Mouse (Mus musculus): ENCODE measurements around the gene Olfr317. TPM values are rescaled to one million over a fixed set of nuclear protein-coding genes. Genes with fewer than 3 reads are reported as not detected.

Gene Olfr317
- polyA plus RNA-seq (2012; rRNA removed; ENCODE audit: low replicate concordance) = not detected in 2 replicates

GRCm38 (mm10) chr11:58738792-58739262 is at the start of gene Olfr317:
Olfr317 (minus strand) TSS chr11:58739212.

DNA sequence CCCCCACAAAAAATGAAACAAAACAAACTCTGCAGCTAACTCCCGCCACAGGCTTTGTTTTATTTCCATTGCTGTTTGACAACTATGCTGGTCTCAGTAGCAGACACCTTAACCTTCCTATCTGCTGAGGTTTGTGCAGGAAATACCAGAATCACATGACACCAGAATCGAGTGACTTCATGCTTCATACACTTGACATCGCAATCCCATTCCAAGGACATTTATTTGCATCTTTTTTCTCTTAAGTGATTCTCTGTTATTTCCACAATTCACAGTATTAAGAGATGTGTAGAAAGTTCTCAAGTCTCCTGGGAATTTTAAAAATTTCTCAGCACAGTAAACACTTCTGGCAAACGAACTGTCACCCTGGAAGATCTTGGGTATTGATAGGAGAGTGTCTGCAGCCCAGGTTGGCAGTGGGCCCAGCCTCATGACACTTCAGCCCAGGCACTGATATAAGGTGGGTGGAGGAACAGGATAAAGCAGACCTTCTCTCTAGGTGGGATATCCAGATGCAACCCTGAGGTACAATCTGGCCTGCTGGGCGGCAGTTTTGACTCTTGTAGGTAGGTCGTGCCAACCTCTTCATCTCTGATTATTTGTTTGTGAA is 43.6 kb upstream of the Olfr317 start, which contains the start of gene Olfr314:
Gene Olfr314 (plus strand): TSS at position 473 of the 610 bp plus-strand sequence.

DNA sequence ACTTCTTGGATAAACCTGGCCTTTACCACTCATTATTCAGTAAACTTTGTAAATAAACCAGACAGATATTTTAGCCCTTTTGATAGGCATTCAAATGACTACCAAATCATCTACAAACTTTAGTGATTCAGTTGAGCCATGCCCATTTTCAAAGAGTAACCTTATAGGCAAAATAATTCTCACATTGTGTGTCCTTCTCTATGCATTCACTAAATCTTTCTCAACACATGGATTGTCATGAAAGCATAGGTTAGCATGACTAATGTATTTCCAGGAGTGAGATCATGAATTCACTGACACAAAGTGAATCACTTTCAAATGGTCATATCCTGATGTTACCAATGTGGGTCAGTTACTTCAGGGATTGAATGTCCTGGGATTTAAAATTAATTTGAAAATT is 33.9 kb upstream of the Olfr317 start, which contains the start of gene Olfr315:
Gene Olfr315 (plus strand): TSS at position 301 of the 400 bp plus-strand sequence.

GRCm38 (mm10) chr11:58752434-58752833 is 13.4 kb upstream of the Olfr317 start, which contains the start of gene Olfr316:
Olfr316 (plus strand) TSS chr11:58752734.

DNA sequence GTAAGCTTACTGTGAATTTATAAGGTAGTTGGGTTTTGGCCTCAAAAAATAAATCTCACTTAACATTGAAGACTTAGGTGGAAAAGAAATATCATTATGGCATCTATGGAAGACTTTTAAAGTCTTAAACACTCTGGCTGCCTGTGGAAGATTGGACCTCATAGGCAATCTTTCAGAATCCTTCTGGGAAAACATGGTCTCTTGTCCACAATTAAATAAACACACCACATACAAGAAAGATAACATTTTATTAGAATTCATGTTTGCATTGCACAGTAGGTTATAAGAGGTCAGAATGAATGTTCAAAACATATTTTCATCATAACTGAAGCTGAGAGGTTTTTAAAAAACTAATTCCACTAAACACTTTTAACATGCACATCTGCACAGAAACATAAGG is 15.1 kb downstream of the Olfr317 start, which contains the start of gene Olfr318:
Gene Olfr318 (minus strand): TSS at position 101 of the 400 bp plus-strand sequence.

DNA sequence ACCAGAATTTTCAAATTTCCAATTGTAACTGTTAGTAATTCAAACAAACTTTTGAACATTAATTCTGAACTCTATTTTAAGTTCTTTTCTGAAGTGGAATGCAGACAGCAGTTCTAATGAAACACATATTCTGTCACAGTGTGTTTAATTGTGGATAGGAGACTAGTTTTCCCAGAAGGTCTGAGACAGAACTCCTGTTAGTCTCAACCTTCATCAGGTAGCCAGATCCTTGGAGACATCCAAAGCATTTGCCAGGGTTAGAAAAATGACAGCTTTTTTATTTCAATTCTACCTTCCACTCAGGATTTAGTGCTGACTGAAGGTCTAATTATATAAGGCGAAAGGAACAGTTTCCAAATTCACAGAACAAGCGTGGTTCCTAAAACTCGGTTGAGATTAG is 40.1 kb downstream of the Olfr317 start, which contains the start of gene Olfr319:
Gene Olfr319 (plus strand): TSS at position 301 of the 400 bp plus-strand sequence.

Other genes with a start within 250 kb of the Olfr317 start
- not detected in 2 replicates for gene Olfr332, start 246.7 kb downstream of the Olfr317 start, polyA plus RNA-seq (2012; rRNA removed; ENCODE audit: low replicate concordance)
- gene Olfr331, start 236.6 kb downstream of the Olfr317 start, polyA plus RNA-seq (2012; rRNA removed; ENCODE audit: low replicate concordance) = not detected in 2 replicates
- not detected in 2 replicates for gene Olfr330, start 204.4 kb downstream of the Olfr317 start, polyA plus RNA-seq (2012; rRNA removed; ENCODE audit: low replicate concordance)
- not detected in 2 replicates for gene Olfr329-ps, start 192.8 kb downstream of the Olfr317 start, polyA plus RNA-seq (2012; rRNA removed; ENCODE audit: low replicate concordance)
- not detected in 2 replicates for gene Olfr328, start 183.6 kb downstream of the Olfr317 start, polyA plus RNA-seq (2012; rRNA removed; ENCODE audit: low replicate concordance)
- 0.18 TPM in 1 of 2 replicates, not detected in the other for gene Olfr224, start 168.7 kb downstream of the Olfr317 start, polyA plus RNA-seq (2012; rRNA removed; ENCODE audit: low replicate concordance)
- gene Olfr325, start 161.5 kb downstream of the Olfr317 start, polyA plus RNA-seq (2012; rRNA removed; ENCODE audit: low replicate concordance) = not detected in 2 replicates
- gene Olfr324, start 144.1 kb downstream of the Olfr317 start, polyA plus RNA-seq (2012; rRNA removed; ENCODE audit: low replicate concordance) = not detected in 2 replicates
- gene 2210407C18Rik, start 123.1 kb downstream of the Olfr317 start, polyA plus RNA-seq (2012; rRNA removed; ENCODE audit: low replicate concordance) = 1.3 TPM in 1 of 2 replicates, not detected in the other
- gene Olfr323, start 108.7 kb downstream of the Olfr317 start, polyA plus RNA-seq (2012; rRNA removed; ENCODE audit: low replicate concordance) = not detected in 2 replicates
- 0.17 TPM in 1 of 2 replicates, not detected in the other for gene Trim58, start 98.7 kb downstream of the Olfr317 start, polyA plus RNA-seq (2012; rRNA removed; ENCODE audit: low replicate concordance)
- gene Olfr322, start 80.4 kb downstream of the Olfr317 start, polyA plus RNA-seq (2012; rRNA removed; ENCODE audit: low replicate concordance) = not detected in 2 replicates
- not detected in 2 replicates for gene Olfr320, start 58.1 kb downstream of the Olfr317 start, polyA plus RNA-seq (2012; rRNA removed; ENCODE audit: low replicate concordance)
- not detected in 2 replicates for gene Olfr319, start 40.0 kb downstream of the Olfr317 start, polyA plus RNA-seq (2012; rRNA removed; ENCODE audit: low replicate concordance)
- gene Olfr318, start 15.2 kb downstream of the Olfr317 start, polyA plus RNA-seq (2012; rRNA removed; ENCODE audit: low replicate concordance) = not detected in 2 replicates
- not detected in 2 replicates for gene Olfr316, start 13.5 kb upstream of the Olfr317 start, polyA plus RNA-seq (2012; rRNA removed; ENCODE audit: low replicate concordance)
- gene Olfr315, start 34.0 kb upstream of the Olfr317 start, polyA plus RNA-seq (2012; rRNA removed; ENCODE audit: low replicate concordance) = not detected in 2 replicates
- not detected in 2 replicates for gene Olfr314, start 43.7 kb upstream of the Olfr317 start, polyA plus RNA-seq (2012; rRNA removed; ENCODE audit: low replicate concordance)
- 0.37 and 2.4 TPM in 2 replicates for gene Fam183b, start 62.7 kb upstream of the Olfr317 start, polyA plus RNA-seq (2012; rRNA removed; ENCODE audit: low replicate concordance)
- not detected in 2 replicates for gene Olfr313, start 75.8 kb upstream of the Olfr317 start, polyA plus RNA-seq (2012; rRNA removed; ENCODE audit: low replicate concordance)
- gene Olfr312, start 90.0 kb upstream of the Olfr317 start, polyA plus RNA-seq (2012; rRNA removed; ENCODE audit: low replicate concordance) = not detected in 2 replicates
- not detected in 2 replicates for gene Olfr311, start 100.0 kb upstream of the Olfr317 start, polyA plus RNA-seq (2012; rRNA removed; ENCODE audit: low replicate concordance)
- 4.3 and 5.5 TPM in 2 replicates for gene Gm12258, start 107.9 kb upstream of the Olfr317 start, polyA plus RNA-seq (2012; rRNA removed; ENCODE audit: low replicate concordance)
- 4.6 and 5.1 TPM in 2 replicates for gene 2810021J22Rik, start 128.0 kb upstream of the Olfr317 start, polyA plus RNA-seq (2012; rRNA removed; ENCODE audit: low replicate concordance)
- 1.4 and 2.0 TPM in 2 replicates for gene Zfp39, start 165.0 kb upstream of the Olfr317 start, polyA plus RNA-seq (2012; rRNA removed; ENCODE audit: low replicate concordance)
- not detected in 2 replicates for gene Btnl10, start 178.7 kb upstream of the Olfr317 start, polyA plus RNA-seq (2012; rRNA removed; ENCODE audit: low replicate concordance)
- gene Rnf187, start 199.7 kb upstream of the Olfr317 start, polyA plus RNA-seq (2012; rRNA removed; ENCODE audit: low replicate concordance) = 169 and 254 TPM in 2 replicates
- gene Hist3h2ba, start 209.7 kb upstream of the Olfr317 start, polyA plus RNA-seq (2012; rRNA removed; ENCODE audit: low replicate concordance) = 0.99 and 6.7 TPM in 2 replicates
- 13.4 and 31.4 TPM in 2 replicates for gene Hist3h2a, start 215.5 kb upstream of the Olfr317 start, polyA plus RNA-seq (2012; rRNA removed; ENCODE audit: low replicate concordance)
- 0.36 and 0.82 TPM in 2 replicates for gene Trim17, start 215.5 kb upstream of the Olfr317 start, polyA plus RNA-seq (2012; rRNA removed; ENCODE audit: low replicate concordance)
- gene Trim11, start 238.9 kb upstream of the Olfr317 start, polyA plus RNA-seq (2012; rRNA removed; ENCODE audit: low replicate concordance) = 18.3 and 30.5 TPM in 2 replicates

Data from subcutaneous adipose tissue, adult 2 months (tissue).